Mouse (Mus musculus) cortical plate, adult 2 months (tissue): ENCODE measurements around the gene Serpinb5.

Experiments
- CTCF ChIP-seq: fragments of 200-500 bp; IDR thresholded peaks from 2 replicates; pipeline ENCODE4 v1.5.1; 2011; ENCODE audit warnings: mild to moderate bottlenecking, control low read depth, low read length; ENCODE audit not compliant: insufficient read depth; ENCODE audit errors: extremely low read depth
- POLR2A ChIP-seq: fragments of 200-500 bp; IDR thresholded peaks from 2 replicates; pipeline ENCODE4 v1.6.1; 2011; ENCODE audit warnings: mild to moderate bottlenecking, low read length, control low read depth; ENCODE audit not compliant: insufficient read depth; ENCODE audit errors: extremely low read depth

GRCm38 (mm10) chr1:106860847-106861246 is at the start of gene Serpinb5:
- TF ChIP-seq CTCF (no peak), POLR2A (no peak)
